Mouse (Mus musculus): ENCODE measurements around the gene Apoo.
"Not testable (repeated sequence)": the region's sequence is repeated elsewhere in the genome, so short reads cannot be mapped to it uniquely, and the experiment has no call there.

- TF ChIP-seq TAL1, GATA1 (IDR thresholded peaks at IDR 0.05; ENCODE audit: low read length): not testable (repeated sequence)
These were observed 23.3 kb upstream of the Apoo start for GRCm38 (mm10) chrX:94343638-94344037.

All from erythroblast, embryonic 14.5 days (primary cell).